Mouse (Mus musculus): Measurements from ENCODE around the gene Mef2a.

DNA sequence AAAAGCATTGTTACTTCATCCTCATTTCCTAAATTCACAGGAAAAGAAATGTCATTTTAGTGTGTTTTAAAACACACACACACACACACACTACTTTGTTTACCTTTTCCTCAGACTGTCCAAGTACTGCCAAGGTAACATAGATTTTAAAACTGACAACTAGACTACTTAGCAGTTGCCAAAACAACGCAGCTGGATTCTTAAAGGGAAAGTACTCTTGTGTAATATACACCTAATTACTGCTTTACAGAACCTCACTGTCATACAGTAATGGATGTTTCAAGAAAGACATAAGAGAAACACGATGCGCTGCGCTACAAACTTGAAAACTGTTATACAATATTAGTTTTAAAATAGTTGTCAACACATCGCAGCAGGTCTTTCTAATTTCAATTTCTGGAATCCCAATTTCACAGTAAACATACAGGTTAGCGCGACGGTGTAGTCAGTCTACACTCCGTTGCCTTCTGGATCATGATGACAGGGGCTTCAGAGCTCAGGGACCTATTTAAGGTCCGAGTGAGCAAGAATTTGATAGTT is 1.2 kb downstream of the Mef2a start:
- TF ChIP-seq TAL1 (IDR thresholded peaks at IDR 0.05; ENCODE audit: low read length) (no peak), GATA1 (IDR thresholded peaks at IDR 0.05; ENCODE audit: low read length) (no peak)

Measured in erythroblast, embryonic 14.5 days (primary cell).